Mouse (Mus musculus): ENCODE data around the gene Clk2. TPM values are rescaled to one million over a fixed set of nuclear protein-coding genes. Genes with fewer than 3 reads are reported as not detected.

Clk2 gene
- total RNA-seq, 4 experiments from 2014 or later, result 14.6 to 19.3 (median 17.2) TPM

DNA sequence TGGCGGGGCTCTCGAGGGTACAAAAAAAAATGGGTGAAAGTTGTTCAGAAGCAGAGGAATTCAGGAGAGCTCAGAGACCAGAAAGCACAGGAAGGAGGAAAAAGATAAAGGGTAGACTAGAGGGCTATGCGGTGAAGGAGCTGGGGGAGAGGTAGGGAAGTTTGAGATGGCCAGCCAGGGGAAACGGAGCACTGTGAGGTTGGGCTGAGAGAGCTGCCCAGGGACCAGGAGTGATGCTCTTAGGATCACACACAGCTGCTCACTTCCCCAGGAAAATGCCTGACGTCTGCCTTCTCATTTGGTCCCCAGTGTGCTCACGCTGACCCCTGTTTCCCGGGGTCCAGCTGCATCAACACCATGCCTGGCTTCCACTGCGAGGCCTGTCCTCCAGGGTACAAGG is 55.0 kb downstream of the Clk2 start:
- no peak for DNase-seq (ENCODE audit: low spot score)

GRCm38 (mm10) chr3:89221167-89221566 is 56.6 kb downstream of the Clk2 start:
- no peak for DNase-seq (ENCODE audit: low spot score)

- DNase-seq (ENCODE audit: low spot score), result no peak
Measured at GRCm38 (mm10) chr3:89224796-89225195, 60.2 kb downstream of the Clk2 start.

- DNase-seq (ENCODE audit: low spot score), result no peak
Measured at GRCm38 (mm10) chr3:89225321-89225815, 60.8 kb downstream of the Clk2 start.

DNA sequence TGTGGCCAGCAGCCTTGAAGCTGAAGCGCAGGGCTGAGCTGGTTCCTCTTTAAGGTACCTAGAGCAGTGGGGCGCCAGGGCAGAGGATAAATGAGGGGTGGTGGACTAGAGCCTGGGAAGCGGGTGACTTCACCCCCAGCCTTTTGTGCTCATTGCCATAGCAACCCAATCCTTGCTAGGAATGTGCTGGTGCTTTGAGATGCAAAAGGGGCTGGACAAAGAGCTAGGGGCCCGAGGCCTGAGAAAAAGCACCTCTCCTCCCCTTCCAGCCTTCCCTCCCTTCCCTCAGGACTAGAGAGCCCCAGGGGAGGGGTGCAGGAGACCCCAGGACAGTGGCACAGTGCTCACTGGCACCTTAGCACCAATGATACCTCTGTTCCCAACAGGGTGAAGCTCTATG is 61.3 kb downstream of the Clk2 start:
- DNase-seq (ENCODE audit: low spot score), result no peak

GRCm38 (mm10) chr3:89226361-89226760 is 61.8 kb downstream of the Clk2 start:
- no peak for DNase-seq (ENCODE audit: low spot score)

Other genes starting within 250 kb of the Clk2 start
- gene Ash1l, start 214.2 kb upstream of the Clk2 start, total RNA-seq (2022), result 10 to 100 TPM; 40.2 to 43.4 (median 42.0) TPM
- 100 to 1,000 TPM; 142 to 154 (median 149) TPM for gene Dap3, start 213.6 kb upstream of the Clk2 start, total RNA-seq (2022)
- gene Rusc1, start 71.5 kb upstream of the Clk2 start, total RNA-seq (2022), result 10 to 100 TPM; 24.4 to 29.1 (median 28.5) TPM
- gene Gm43738, start 63.7 kb upstream of the Clk2 start, total RNA-seq (2022), result not detected
- 10 to 100 TPM; 20.8 to 23.2 (median 22.3) TPM for gene Fdps, start 62.8 kb upstream of the Clk2 start, total RNA-seq (2022)
- not detected for gene Pklr, start 28.7 kb upstream of the Clk2 start, total RNA-seq (2022)
- under 1 TPM in 3 of 4 experiments, not detected in 1; 0.12 to 0.75 (median 0.72) TPM for gene Hcn3, start 4.6 kb upstream of the Clk2 start, total RNA-seq (2022)
- 10 to 100 TPM; 49.4 to 57.8 (median 53.3) TPM for gene Scamp3, start 12.7 kb downstream of the Clk2 start, total RNA-seq (2022)
- 1 to 10 TPM; 2.6 to 4.8 (median 4.3) TPM for gene Fam189b, start 18.3 kb downstream of the Clk2 start, total RNA-seq (2022)
- gene Gba, start 38.1 kb downstream of the Clk2 start, total RNA-seq (2022), result 10 to 100 TPM; 17.0 to 19.8 (median 17.9) TPM
- 1 to 10 TPM; 3.2 to 9.8 (median 4.0) TPM for gene Thbs3, start 50.4 kb downstream of the Clk2 start, total RNA-seq (2022)
- gene Mtx1, start 62.3 kb downstream of the Clk2 start, total RNA-seq (2022), result 10 to 100 TPM; 56.4 to 63.5 (median 59.5) TPM
- gene Muc1, start 64.3 kb downstream of the Clk2 start, total RNA-seq (2022), result under 1 TPM in 3 of 4 experiments, not detected in 1; 0.13 to 0.63 (median 0.49) TPM
- 100 to 1,000 TPM in 1 of 4 experiments, 10 to 100 TPM in 3; 87.0 to 108 (median 89.4) TPM for gene Krtcap2, start 81.2 kb downstream of the Clk2 start, total RNA-seq (2022)
- gene Trim46, start 81.5 kb downstream of the Clk2 start, total RNA-seq (2022), result under 1 TPM; 0.34 to 0.87 (median 0.83) TPM
- 10 to 100 TPM; 49.1 to 65.7 (median 53.6) TPM for gene Dpm3, start 94.6 kb downstream of the Clk2 start, total RNA-seq (2022)
- 10 to 100 TPM; 16.6 to 27.0 (median 21.0) TPM for gene Slc50a1, start 105.8 kb downstream of the Clk2 start, total RNA-seq (2022)
- 10 to 100 TPM; 28.2 to 36.1 (median 32.6) TPM for gene Efna1, start 116.3 kb downstream of the Clk2 start, total RNA-seq (2022)
- under 1 TPM in 1 of 4 experiments, not detected in 3; 0.11 TPM for gene Efna3, start 158.2 kb downstream of the Clk2 start, total RNA-seq (2022)
- under 1 TPM in 3 of 4 experiments, not detected in 1; 0.19 to 0.34 (median 0.27) TPM for gene Efna4, start 173.2 kb downstream of the Clk2 start, total RNA-seq (2022)
- 10 to 100 TPM; 43.3 to 52.5 (median 48.6) TPM for gene Adam15, start 185.2 kb downstream of the Clk2 start, total RNA-seq (2022)
- gene Dcst2, start 197.2 kb downstream of the Clk2 start, total RNA-seq (2022), result not detected
- not detected for gene Dcst1, start 200.5 kb downstream of the Clk2 start, total RNA-seq (2022)
- gene Zbtb7b, start 230.0 kb downstream of the Clk2 start, total RNA-seq (2022), result 10 to 100 TPM; 19.6 to 23.2 (median 22.9) TPM
- 1 to 10 TPM in 2 of 4 experiments, under 1 TPM in 1, not detected in 1; 0.75 to 1.5 (median 1.2) TPM for gene Lenep, start 238.0 kb downstream of the Clk2 start, total RNA-seq (2022)
- 10 to 100 TPM; 55.5 to 71.8 (median 67.9) TPM for gene Flad1, start 247.1 kb downstream of the Clk2 start, total RNA-seq (2022)

Measured in heart, adult 8-10 months (tissue).